Comparison of ENCODE assay signal across 9 mouse cellular contexts in genomic region chr16:20095966-20096365, GRCm38 (mm10). TPM values are rescaled to one million over a fixed set of nuclear protein-coding genes. Genes with fewer than 3 reads are reported as not detected.
DNase-seq lines count a peak whose midpoint lies in the region; ATAC-seq lines count a peak whose summit lies in the region.
"Had no signal": no experiment of that assay in that cellular context is flagged by ENCODE, and none has a peak within 500 bp of the region (broad histone marks: within the 10 kb centered on the region; RNA-seq: fewer than 3 reads in every experiment).

No protein-coding gene starts in this region.

- no peak overlapping the region for H3K9ac ChIP-seq in embryonic facial prominence, embryonic 11.5 days (replicated peaks; ENCODE audit: low read length)

- intact Hi-C loops in left cerebral cortex, postnatal 4 days (cut with DNase I): loop anchor here (10.0 kb wide), 1 partner anchor 371 kb away; no protein-coding TSS in a partner anchor

- WGBS in embryonic facial prominence, embryonic 11.5 days: 74% methylated on average over 2 of the region's 2 CpGs
- WGBS in embryonic facial prominence, embryonic 10.5 days: 83% methylated on average over 2 of the region's 2 CpGs
- WGBS in limb, embryonic 10.5 days: 78% methylated on average over 2 of the region's 2 CpGs

- no peaks in the 10 kb centered on the region; the same call in 1 of the 2 replicates for H3K36me3 ChIP-seq in embryonic facial prominence, embryonic 11.5 days (replicated peaks; ENCODE audit: control insufficient read depth, insufficient read depth, low read depth, low read length)
- H3K36me3 ChIP-seq in embryonic facial prominence, embryonic 10.5 days (replicated peaks): 0 out of 2 replicates have a peak, but pooled peaks cover 5% of the 10 kb centered on the region
- H3K36me3 ChIP-seq in limb, embryonic 10.5 days: peaks cover 11% of the 10 kb centered on the region; the same call in 1 of the 2 replicates

- no peaks in the 10 kb centered on the region for H3K4me1 ChIP-seq in embryonic facial prominence, embryonic 11.5 days (ENCODE audit: control insufficient read depth, insufficient read depth, low read length)
- 0 out of 2 replicates have a peak, but pooled peaks cover 5% of the 10 kb centered on the region for H3K4me1 ChIP-seq in embryonic facial prominence, embryonic 10.5 days
- no peaks in the 10 kb centered on the region; the same call in 1 of the 2 replicates for H3K4me1 ChIP-seq in limb, embryonic 10.5 days

- no peak overlapping the region for H3K4me2 ChIP-seq in embryonic facial prominence, embryonic 11.5 days (ENCODE audit: low read depth, low read length)

- no peak overlapping the region for H3K4me3 ChIP-seq in embryonic facial prominence, embryonic 11.5 days (ENCODE audit: low read depth, low read length)
- no peak overlapping the region for H3K4me3 ChIP-seq in embryonic facial prominence, embryonic 10.5 days
- H3K4me3 ChIP-seq in limb, embryonic 10.5 days: no peak overlapping the region

- no peaks in the 10 kb centered on the region for H3K9me3 ChIP-seq in embryonic facial prominence, embryonic 11.5 days (replicated peaks; ENCODE audit: control insufficient read depth, low read length)
- H3K9me3 ChIP-seq in embryonic facial prominence, embryonic 10.5 days: no peaks in the 10 kb centered on the region
- no peaks in the 10 kb centered on the region for H3K9me3 ChIP-seq in limb, embryonic 10.5 days (replicated peaks)
- H3K9me3 ChIP-seq: G1E had no signal

- H3K27ac ChIP-seq in embryonic facial prominence, embryonic 11.5 days (replicated peaks; ENCODE audit: low read depth, low read length): no peak overlapping the region
- no peak overlapping the region for H3K27ac ChIP-seq in embryonic facial prominence, embryonic 10.5 days (replicated peaks)
- no peak overlapping the region for H3K27ac ChIP-seq in limb, embryonic 10.5 days

- DNase-seq in embryonic facial prominence, embryonic 11.5 days (ENCODE audit: low spot score): peak; percentile 12
- DNase-seq in embryonic facial prominence, embryonic 10.5 days (ENCODE audit: low spot score): no peak
- peak; percentile 6 for DNase-seq in left cerebral cortex, postnatal 4 days
- DNase-seq in left cerebral cortex, adult 18-20 months (ENCODE audit: low spot score in 2 of 2): no peak
- DNase-seq in CD4-positive helper T cell, adult 2 months (ENCODE audit: low read depth, low spot score): peak; percentile 8
- peak; percentile 9 for DNase-seq in forelimb bud, embryonic 11.5 days (ENCODE audit: low read depth, low spot score)
- no peak for DNase-seq in limb, embryonic 10.5 days (ENCODE audit: low spot score)
- no peak for DNase-seq in ovary, postnatal 14 days (ENCODE audit: low spot score)

- no peak for ATAC-seq in embryonic facial prominence, embryonic 11.5 days (replicated peaks; ENCODE audit: insufficient number of reproducible peaks, low FRiP score, low TSS enrichment, low read depth)

- no peaks in the 10 kb centered on the region for H3K27me3 ChIP-seq in embryonic facial prominence, embryonic 11.5 days (ENCODE audit: control insufficient read depth, insufficient read depth, low read length)
- no peaks in the 10 kb centered on the region for H3K27me3 ChIP-seq in embryonic facial prominence, embryonic 10.5 days (replicated peaks; ENCODE audit: low read depth, poor library complexity, severe bottlenecking)
- no peaks in the 10 kb centered on the region for H3K27me3 ChIP-seq in limb, embryonic 10.5 days (ENCODE audit: low read depth, poor library complexity, severe bottlenecking)

RNA-seq across cellular contexts. Expression of gene Klhl24, which starts 1.4 kb away (rescaled TPM):
- polyA plus RNA-seq in embryonic facial prominence, embryonic 11.5 days (2014; fragmentation: Nextera tagmentation; extraction: Ambion mirVana): 33.1 and 34.6 TPM in 2 replicates
- polyA plus RNA-seq in embryonic facial prominence, embryonic 10.5 days (2016; fragmentation: Nextera tagmentation; extraction: Ambion mirVana): 25.9 and 27.7 TPM in 2 replicates
- total RNA-seq in left cerebral cortex, postnatal 4 days (2021): 10 to 100 TPM; 73.1 to 73.4 TPM
- 10 to 100 TPM; 74.9 to 76.1 TPM for total RNA-seq in left cerebral cortex, adult 18-20 months (2021)
- polyA plus RNA-seq in limb, embryonic 10.5 days (2016; fragmentation: Nextera tagmentation; extraction: Ambion mirVana): 20.7 and 27.2 TPM in 2 replicates

RNA-seq across cellular contexts. Expression of gene Yeats2, which starts 44.9 kb away (rescaled TPM):
- 35.8 and 41.9 TPM in 2 replicates for polyA plus RNA-seq in embryonic facial prominence, embryonic 11.5 days (2014; fragmentation: Nextera tagmentation; extraction: Ambion mirVana)
- polyA plus RNA-seq in embryonic facial prominence, embryonic 10.5 days (2016; fragmentation: Nextera tagmentation; extraction: Ambion mirVana): 52.7 and 55.9 TPM in 2 replicates
- total RNA-seq in left cerebral cortex, postnatal 4 days (2021): 10 to 100 TPM; 61.1 to 65.8 TPM
- total RNA-seq in left cerebral cortex, adult 18-20 months (2021): 10 to 100 TPM; 28.6 to 33.3 TPM
- polyA plus RNA-seq in limb, embryonic 10.5 days (2016; fragmentation: Nextera tagmentation; extraction: Ambion mirVana): 52.3 and 59.2 TPM in 2 replicates

Comparison
In these comparisons a context has a peak if more than half of its experiments do, and no peak if none do; other contexts are left out.
1. DNase-seq: peak in embryonic facial prominence, embryonic 11.5 days (single experiment), left cerebral cortex, postnatal 4 days (single experiment), CD4-positive helper T cell, adult 2 months (single experiment) and forelimb bud, embryonic 11.5 days (single experiment); none in embryonic facial prominence, embryonic 10.5 days (single experiment), left cerebral cortex, adult 18-20 months (0 of 2), limb, embryonic 10.5 days (single experiment) and ovary, postnatal 14 days (single experiment).